Mouse (Mus musculus): Measurements from ENCODE around the gene Lect2. TPM values are rescaled to one million over a fixed set of nuclear protein-coding genes. Genes with fewer than 3 reads are reported as not detected.

Lect2 gene
- polyA plus RNA-seq, 1 experiment from 2014 or later: not detected

- ATAC-seq (replicated peaks): peak; percentile 67
- H3K27ac ChIP-seq: no peak overlapping the region
- H3K4me3 ChIP-seq: no peak overlapping the region
- H3K4me1 ChIP-seq: peaks cover 15% of the 10 kb centered on the region
- no peak overlapping the region for H3K4me2 ChIP-seq
- 3% methylated on average over 3 of the region's 3 CpGs for WGBS
- no peaks in the 10 kb centered on the region for H3K9me3 ChIP-seq
- H3K27me3 ChIP-seq (replicated peaks): no peaks in the 10 kb centered on the region
- H3K36me3 ChIP-seq (replicated peaks): no peaks in the 10 kb centered on the region
- no peak overlapping the region for H3K9ac ChIP-seq
These were observed 33.2 kb upstream of the Lect2 start for GRCm38 (mm10) chr13:56581512-56581911.

- peaks cover 15% of the 10 kb centered on the region for H3K4me1 ChIP-seq
- 78% methylated on average over 5 of the region's 5 CpGs for WGBS
- no peaks in the 10 kb centered on the region for H3K9me3 ChIP-seq
- H3K27me3 ChIP-seq (replicated peaks): no peaks in the 10 kb centered on the region
- H3K27ac ChIP-seq: no peak overlapping the region
- no peaks in the 10 kb centered on the region for H3K36me3 ChIP-seq (replicated peaks)
- no peak overlapping the region for H3K4me2 ChIP-seq
- H3K4me3 ChIP-seq: no peak overlapping the region
- no peak overlapping the region for H3K9ac ChIP-seq
- no peak for ATAC-seq (replicated peaks)
These were observed 32.1 kb upstream of the Lect2 start for GRCm38 (mm10) chr13:56580450-56580849.

GRCm38 (mm10) chr13:56578097-56578496, 29.8 kb upstream of the Lect2 start:
- WGBS: 90% methylated on average over 5 of the region's 5 CpGs
- H3K27ac ChIP-seq: no peak overlapping the region
- no peaks in the 10 kb centered on the region for H3K36me3 ChIP-seq (replicated peaks)
- no peak overlapping the region for H3K4me2 ChIP-seq
- H3K27me3 ChIP-seq (replicated peaks): no peaks in the 10 kb centered on the region
- ATAC-seq (replicated peaks): no peak
- H3K4me3 ChIP-seq: no peak overlapping the region
- no peaks in the 10 kb centered on the region for H3K9me3 ChIP-seq
- H3K4me1 ChIP-seq: peaks cover 15% of the 10 kb centered on the region
- no peak overlapping the region for H3K9ac ChIP-seq

- no peaks in the 10 kb centered on the region for H3K4me1 ChIP-seq
- WGBS: 60% methylated on average over 12 of the region's 12 CpGs
- H3K9ac ChIP-seq: no peak overlapping the region
- no peaks in the 10 kb centered on the region for H3K36me3 ChIP-seq (replicated peaks)
- H3K27ac ChIP-seq: no peak overlapping the region
- no peaks in the 10 kb centered on the region for H3K27me3 ChIP-seq (replicated peaks)
- no peaks in the 10 kb centered on the region for H3K9me3 ChIP-seq
- no peak for ATAC-seq (replicated peaks)
- no peak overlapping the region for H3K4me2 ChIP-seq
- no peak overlapping the region for H3K4me3 ChIP-seq
These were observed 27.5 kb upstream of the Lect2 start for GRCm38 (mm10) chr13:56575701-56576321.

- Histone ChIP-seq H3K4me1 (no peaks in the 10 kb centered on the region), H3K36me3 (replicated peaks) (no peaks in the 10 kb centered on the region)
- 73% methylated on average over 4 of the region's 4 CpGs for WGBS
These were observed 26.8 kb upstream of the Lect2 start for GRCm38 (mm10) chr13:56575074-56575473.

GRCm38 (mm10) chr13:56571645-56572044, 23.3 kb upstream of the Lect2 start:
- no peak overlapping the region for H3K4me3 ChIP-seq
- WGBS: 95% methylated on average over 8 of the region's 8 CpGs

More at GRCm38 (mm10) chr13:56575074-56575473, 26.8 kb upstream of the Lect2 start:
- no peak overlapping the region for H3K4me3 ChIP-seq
- H3K9me3 ChIP-seq: no peaks in the 10 kb centered on the region
- H3K27ac ChIP-seq: no peak overlapping the region
- no peak for ATAC-seq (replicated peaks)
- no peak overlapping the region for H3K4me2 ChIP-seq
- H3K27me3 ChIP-seq (replicated peaks): no peaks in the 10 kb centered on the region
- H3K9ac ChIP-seq: no peak overlapping the region

GRCm38 (mm10) chr13:56566336-56566735, 18.0 kb upstream of the Lect2 start:
- Histone ChIP-seq H3K9me3 (no peaks in the 10 kb centered on the region), H3K4me2 (no peak overlapping the region), H3K4me3 (no peak overlapping the region), H3K9ac (no peak overlapping the region), H3K27me3 (replicated peaks) (no peaks in the 10 kb centered on the region), H3K27ac (no peak overlapping the region), H3K4me1 (peaks cover 7% of the 10 kb centered on the region; the same call in 1 of the 2 replicates), H3K36me3 (replicated peaks) (no peaks in the 10 kb centered on the region)
- ATAC-seq (replicated peaks): no peak
- WGBS: 40% methylated on average over 10 of the region's 10 CpGs

More at GRCm38 (mm10) chr13:56571645-56572044, 23.3 kb upstream of the Lect2 start:
- Histone ChIP-seq H3K9me3 (no peaks in the 10 kb centered on the region), H3K27me3 (replicated peaks) (no peaks in the 10 kb centered on the region), H3K4me1 (0 out of 2 replicates have a peak, but pooled peaks cover under 1% of the 10 kb centered on the region), H3K9ac (no peak overlapping the region), H3K36me3 (replicated peaks) (no peaks in the 10 kb centered on the region), H3K4me2 (no peak overlapping the region), H3K27ac (no peak overlapping the region)
- ATAC-seq (replicated peaks): no peak

GRCm38 (mm10) chr13:56563075-56563474, 14.8 kb upstream of the Lect2 start:
- no peaks in the 10 kb centered on the region for H3K9me3 ChIP-seq
- peaks cover 7% of the 10 kb centered on the region; the same call in 1 of the 2 replicates for H3K4me1 ChIP-seq
- no peak overlapping the region for H3K9ac ChIP-seq
- no peak for ATAC-seq (replicated peaks)
- H3K27me3 ChIP-seq (replicated peaks): no peaks in the 10 kb centered on the region
- no peaks in the 10 kb centered on the region for H3K36me3 ChIP-seq (replicated peaks)
- no peak overlapping the region for H3K4me2 ChIP-seq
- WGBS: 32% methylated on average over 6 of the region's 6 CpGs
- H3K4me3 ChIP-seq: no peak overlapping the region
- no peak overlapping the region for H3K27ac ChIP-seq

GRCm38 (mm10) chr13:56561129-56561528, 12.8 kb upstream of the Lect2 start:
- H3K9me3 ChIP-seq: no peaks in the 10 kb centered on the region
- H3K4me2 ChIP-seq: no peak overlapping the region
- H3K4me3 ChIP-seq: no peak overlapping the region
- no peaks in the 10 kb centered on the region for H3K36me3 ChIP-seq (replicated peaks)
- no peak for ATAC-seq (replicated peaks)
- H3K9ac ChIP-seq: no peak overlapping the region
- H3K27me3 ChIP-seq (replicated peaks): no peaks in the 10 kb centered on the region
- 79% methylated on average over 8 of the region's 8 CpGs for WGBS
- H3K4me1 ChIP-seq: peaks cover under 1% of the 10 kb centered on the region
- no peak overlapping the region for H3K27ac ChIP-seq

GRCm38 (mm10) chr13:56559841-56560370, 11.6 kb upstream of the Lect2 start:
- no peaks in the 10 kb centered on the region for H3K36me3 ChIP-seq (replicated peaks)
- H3K9me3 ChIP-seq: no peaks in the 10 kb centered on the region
- ATAC-seq (replicated peaks): no peak
- H3K9ac ChIP-seq: no peak overlapping the region
- H3K4me3 ChIP-seq: no peak overlapping the region
- no peaks in the 10 kb centered on the region for H3K27me3 ChIP-seq (replicated peaks)
- no peak overlapping the region for H3K27ac ChIP-seq
- H3K4me2 ChIP-seq: no peak overlapping the region
- WGBS: 82% methylated on average over 6 of the region's 6 CpGs
- H3K4me1 ChIP-seq: no peaks in the 10 kb centered on the region; the same call in 1 of the 2 replicates

- WGBS: 40% methylated on average over 3 of the region's 3 CpGs
- Histone ChIP-seq H3K27ac (no peak overlapping the region), H3K4me2 (no peak overlapping the region), H3K27me3 (replicated peaks) (no peaks in the 10 kb centered on the region), H3K4me3 (no peak overlapping the region), H3K9me3 (no peaks in the 10 kb centered on the region), H3K36me3 (replicated peaks) (no peaks in the 10 kb centered on the region), H3K9ac (no peak overlapping the region), H3K4me1 (peaks cover 10% of the 10 kb centered on the region)
- ATAC-seq (replicated peaks): no peak
These were observed 10.5 kb upstream of the Lect2 start for GRCm38 (mm10) chr13:56558811-56559210.

- Histone ChIP-seq H3K4me1 (peaks cover 10% of the 10 kb centered on the region), H3K36me3 (replicated peaks) (no peaks in the 10 kb centered on the region), H3K4me3 (no peak overlapping the region), H3K9me3 (no peaks in the 10 kb centered on the region), H3K9ac (no peak overlapping the region), H3K27me3 (replicated peaks) (no peaks in the 10 kb centered on the region), H3K27ac (no peak overlapping the region), H3K4me2 (no peak overlapping the region)
- no peak for ATAC-seq (replicated peaks)
- 86% methylated on average over 3 of the region's 3 CpGs for WGBS
These were observed 8.4 kb upstream of the Lect2 start for GRCm38 (mm10) chr13:56556701-56557100.

GRCm38 (mm10) chr13:56555957-56556356, 7.7 kb upstream of the Lect2 start:
- Histone ChIP-seq H3K4me2 (no peak overlapping the region), H3K27me3 (replicated peaks) (no peaks in the 10 kb centered on the region), H3K9ac (no peak overlapping the region), H3K27ac (no peak overlapping the region), H3K36me3 (replicated peaks) (no peaks in the 10 kb centered on the region), H3K9me3 (no peaks in the 10 kb centered on the region), H3K4me3 (no peak overlapping the region), H3K4me1 (peaks cover 10% of the 10 kb centered on the region)
- ATAC-seq (replicated peaks): no peak
- 2% methylated on average over 1 of the region's 1 CpGs for WGBS
